Mouse (Mus musculus) hindbrain, embryonic 15.5 days (tissue): Measurements from ENCODE around the gene Magi3. TPM values are rescaled to one million over a fixed set of nuclear protein-coding genes. Genes with fewer than 3 reads are reported as not detected.
A peak's percentile ranks its signal among the peaks of the same experiment; 100 is the strongest.

Experiments used
- ATAC-seq: fragments of 200-750 bp; cut with Nextera tagmentation; 2 replicates; pipeline ENCODE4 v1.8.0; 2017; ENCODE audit warnings: low read depth, moderate number of reproducible peaks, moderate TSS enrichment; ENCODE audit not compliant: low FRiP score
- H3K27ac ChIP-seq: fragments of 300-500 bp; sonication (generic); replicated peaks from 2 replicates; pipeline ENCODE4 v1.5.1; 2015; ENCODE audit warnings: mild to moderate bottlenecking, inconsistent platforms
- H3K27me3 ChIP-seq: fragments of 300-500 bp; sonication (generic); 2 replicates; pipeline ENCODE4 v1.6.1; 2015; ENCODE audit warnings: control low read depth, inconsistent platforms
- H3K36me3 ChIP-seq: fragments of 300-500 bp; sonication (generic); 2 replicates; pipeline ENCODE4 v1.6.1; 2015; ENCODE audit warnings: control low read depth, inconsistent platforms
- H3K4me1 ChIP-seq: fragments of 300-500 bp; sonication (generic); replicated peaks from 2 replicates; pipeline ENCODE4 v1.6.1; 2015; ENCODE audit warnings: control low read depth, inconsistent platforms
- H3K4me2 ChIP-seq: fragments of 300-500 bp; sonication (generic); 2 replicates; pipeline ENCODE4 v1.6.1; 2015; ENCODE audit warnings: moderate library complexity, mild to moderate bottlenecking, inconsistent platforms
- H3K4me3 ChIP-seq: fragments of 300-500 bp; sonication (generic); 2 replicates; pipeline ENCODE4 v1.5.1; 2015; ENCODE audit warnings: mild to moderate bottlenecking, inconsistent platforms
- H3K9ac ChIP-seq: fragments of 300-500 bp; sonication (generic); 2 replicates; pipeline ENCODE4 v1.6.1; 2015; ENCODE audit warnings: inconsistent platforms
- H3K9me3 ChIP-seq: fragments of 300-500 bp; sonication (generic); 2 replicates; pipeline ENCODE4 v1.6.1; 2016; ENCODE audit warnings: control low read depth, inconsistent platforms
- WGBS: fragments of 180-500 bp; shearing (Covaris S2); methylation state at CpG from one replicate; pipeline ENCODE4 v1.1.7; 2015; 5-methylcytosine and 5-hydroxymethylcytosine counted together
- polyA plus RNA-seq: library from polyadenylated mRNA; unstranded; fragments of >200 nt; fragmentation: Nextera tagmentation; extraction: Ambion mirVana; gene quantifications from 2 replicates; pipeline ENCODE4 v1.2.1, GENCODE M21; 2015

The Magi3 gene
- polyA plus RNA-seq, 1 experiment from 2014 or later, result 5.1 TPM

DNA sequence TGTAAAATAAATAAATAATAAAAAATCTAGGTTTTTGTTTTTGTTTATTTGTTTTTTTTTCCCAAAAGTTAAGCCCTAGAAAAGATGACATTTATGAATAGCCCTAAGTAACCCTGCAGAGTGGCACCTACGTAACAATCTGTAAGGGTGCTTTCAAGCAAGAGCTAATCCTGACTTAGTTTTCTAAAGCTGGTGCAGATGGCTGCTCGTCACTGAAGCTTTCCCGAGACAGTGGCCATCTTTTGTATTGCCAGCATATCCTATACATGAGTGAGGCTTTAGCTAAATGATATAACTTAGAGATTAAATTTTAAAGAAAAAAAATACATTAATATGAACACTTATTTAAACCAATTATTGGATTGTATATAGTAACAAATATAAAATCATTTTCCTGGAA lies 202.2 kb downstream of the Magi3 start:
- H3K4me3 ChIP-seq, result no peak overlapping the region
- 79% methylated on average over 3 of the region's 3 CpGs for WGBS
- no peaks in the 10 kb centered on the region for H3K27me3 ChIP-seq
- H3K36me3 ChIP-seq, result peaks cover 49% of the 10 kb centered on the region
- no peak overlapping the region for H3K4me2 ChIP-seq
- no peak for ATAC-seq
- H3K9ac ChIP-seq, result no peak overlapping the region
- no peak overlapping the region for H3K27ac ChIP-seq
- H3K4me1 ChIP-seq, result no peaks in the 10 kb centered on the region
- no peaks in the 10 kb centered on the region for H3K9me3 ChIP-seq

DNA sequence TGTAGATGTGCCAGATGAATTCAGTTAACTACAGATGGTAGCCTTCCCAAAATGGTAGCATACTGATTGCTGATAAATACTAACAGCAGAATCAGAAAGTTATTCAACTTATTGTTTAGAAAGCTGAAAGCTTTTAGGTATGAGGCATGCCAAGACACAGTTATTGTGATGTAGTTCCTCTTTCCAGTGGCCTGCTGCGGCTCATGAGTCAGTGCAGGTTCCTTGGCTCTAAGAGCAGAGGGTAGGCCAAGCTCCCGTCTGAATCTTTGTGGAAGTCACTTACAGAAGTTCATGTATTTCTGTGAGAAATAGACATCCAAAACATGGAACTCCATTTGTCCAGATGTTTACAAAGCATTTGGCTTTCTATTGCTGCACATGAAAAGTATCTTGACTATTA lies 208.2 kb downstream of the Magi3 start:
- WGBS, result 87% methylated on average over 2 of the region's 2 CpGs
- H3K9ac ChIP-seq, result no peak overlapping the region
- no peak for ATAC-seq
- H3K4me3 ChIP-seq, result no peak overlapping the region
- peaks cover 38% of the 10 kb centered on the region for H3K36me3 ChIP-seq
- H3K4me2 ChIP-seq, result no peak overlapping the region
- no peak overlapping the region for H3K27ac ChIP-seq
- 0 out of 2 replicates have a peak, but pooled peaks cover 1% of the 10 kb centered on the region for H3K4me1 ChIP-seq
- H3K27me3 ChIP-seq, result no peaks in the 10 kb centered on the region
- no peaks in the 10 kb centered on the region for H3K9me3 ChIP-seq

DNA sequence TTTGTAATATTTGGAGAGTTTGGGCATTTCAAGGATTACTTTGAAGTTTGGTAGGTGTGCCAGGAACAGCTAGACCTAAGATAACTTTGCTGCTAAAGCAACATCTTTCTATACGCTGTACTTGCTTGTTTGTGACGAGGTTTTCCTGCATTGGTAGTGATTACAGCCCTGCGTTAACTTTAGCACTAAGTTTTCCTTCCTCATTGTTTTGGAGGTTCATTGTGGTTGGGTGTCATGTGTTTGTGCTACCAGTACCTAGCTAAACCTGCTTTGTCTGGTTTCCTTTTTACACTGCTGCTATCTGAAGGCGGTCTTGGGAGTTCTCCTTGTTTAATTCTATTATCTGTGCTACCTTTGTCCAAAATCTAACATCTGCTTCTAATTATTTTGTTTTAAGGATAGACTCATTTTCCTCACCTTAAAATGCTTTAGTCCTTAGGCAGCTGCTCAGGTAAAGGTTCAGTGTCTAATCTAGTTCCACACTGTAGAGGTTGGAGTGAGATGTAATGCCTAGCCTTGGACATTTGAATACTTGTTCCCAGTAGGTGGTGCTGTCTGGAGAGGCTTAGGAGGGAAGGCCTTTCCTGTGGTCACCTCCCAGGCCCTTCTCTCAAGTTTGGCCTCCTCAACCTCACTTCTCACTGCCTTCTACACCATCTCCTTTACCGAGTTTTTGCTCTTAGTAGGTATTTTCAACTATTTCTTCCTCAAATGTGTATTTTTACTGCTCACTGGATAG lies 210.1 kb downstream of the Magi3 start:
- Histone ChIP-seq H3K4me1 (0 out of 2 replicates have a peak, but pooled peaks cover 3% of the 10 kb centered on the region), H3K9ac (no peak overlapping the region), H3K9me3 (no peaks in the 10 kb centered on the region), H3K36me3 (peaks cover 43% of the 10 kb centered on the region), H3K4me3 (no peak overlapping the region), H3K4me2 (no peak overlapping the region), H3K27me3 (no peaks in the 10 kb centered on the region), H3K27ac (no peak overlapping the region)
- ATAC-seq, result no peak
- 94% methylated on average over 5 of the region's 5 CpGs for WGBS

DNA sequence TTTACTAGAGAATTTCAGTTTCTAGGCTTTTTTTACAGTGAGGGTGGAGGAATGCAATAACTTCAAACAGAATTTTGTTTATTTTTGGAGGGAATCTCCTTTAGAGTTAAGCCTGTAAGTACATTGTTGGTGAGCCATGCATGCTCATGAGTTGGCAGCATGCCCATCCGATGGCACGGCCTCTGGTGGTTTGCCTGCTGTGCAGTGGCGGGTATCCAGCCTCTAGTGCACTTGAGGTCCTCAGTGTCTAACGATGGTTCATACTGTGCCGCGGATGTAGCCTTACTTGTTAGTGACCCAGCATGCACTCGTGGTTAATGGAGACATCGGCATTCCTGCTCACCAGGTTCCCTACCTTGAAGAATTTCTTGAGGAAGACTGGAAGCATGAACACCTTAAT lies 212.7 kb downstream of the Magi3 start:
- no peak overlapping the region for H3K9ac ChIP-seq
- no peaks in the 10 kb centered on the region for H3K9me3 ChIP-seq
- 0 out of 2 replicates have a peak, but pooled peaks cover 3% of the 10 kb centered on the region for H3K4me1 ChIP-seq
- WGBS, result 52% methylated on average over 8 of the region's 8 CpGs
- H3K27me3 ChIP-seq, result no peaks in the 10 kb centered on the region
- H3K36me3 ChIP-seq, result peaks cover 39% of the 10 kb centered on the region
- ATAC-seq, result peak; percentile 48; the same call in 1 of the 2 replicates
- H3K4me3 ChIP-seq, result no peak overlapping the region
- no peak overlapping the region for H3K27ac ChIP-seq
- H3K4me2 ChIP-seq, result no peak overlapping the region

DNA sequence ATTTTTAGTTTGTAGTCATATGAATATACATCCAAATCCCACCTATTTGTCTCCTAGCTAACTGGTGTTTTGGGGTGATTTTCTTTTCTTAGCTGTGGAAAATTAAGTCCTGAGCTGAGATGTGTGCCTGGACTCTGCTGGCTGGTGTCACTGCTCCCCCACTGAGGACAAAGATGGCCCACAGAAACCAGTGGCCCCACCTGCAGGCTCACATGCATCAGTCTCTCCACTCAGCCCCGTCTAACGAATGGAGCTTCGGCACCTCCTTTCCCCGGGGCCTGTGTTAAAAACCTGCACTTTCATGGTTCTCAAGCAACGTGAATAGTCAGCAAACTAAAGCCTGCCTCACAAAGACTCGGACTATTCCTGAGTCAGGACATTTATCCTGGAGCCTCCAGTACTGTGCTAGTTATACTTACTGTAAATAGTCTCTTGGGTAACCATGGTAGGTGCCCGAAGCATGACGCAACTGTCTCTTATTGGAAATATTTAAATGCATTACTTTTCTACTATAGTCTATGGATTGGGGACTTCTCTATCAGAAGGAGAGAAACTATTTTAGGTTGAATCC lies 213.2 kb downstream of the Magi3 start:
- 0 out of 2 replicates have a peak, but pooled peaks cover 3% of the 10 kb centered on the region for H3K4me1 ChIP-seq
- no peak overlapping the region for H3K4me3 ChIP-seq
- peaks cover 39% of the 10 kb centered on the region for H3K36me3 ChIP-seq
- H3K27ac ChIP-seq, result no peak overlapping the region
- no peak; the same call in 1 of the 2 replicates for ATAC-seq
- H3K9me3 ChIP-seq, result no peaks in the 10 kb centered on the region
- 68% methylated on average over 8 of the region's 8 CpGs for WGBS
- no peak overlapping the region for H3K4me2 ChIP-seq
- no peaks in the 10 kb centered on the region for H3K27me3 ChIP-seq
- no peak overlapping the region for H3K9ac ChIP-seq

DNA sequence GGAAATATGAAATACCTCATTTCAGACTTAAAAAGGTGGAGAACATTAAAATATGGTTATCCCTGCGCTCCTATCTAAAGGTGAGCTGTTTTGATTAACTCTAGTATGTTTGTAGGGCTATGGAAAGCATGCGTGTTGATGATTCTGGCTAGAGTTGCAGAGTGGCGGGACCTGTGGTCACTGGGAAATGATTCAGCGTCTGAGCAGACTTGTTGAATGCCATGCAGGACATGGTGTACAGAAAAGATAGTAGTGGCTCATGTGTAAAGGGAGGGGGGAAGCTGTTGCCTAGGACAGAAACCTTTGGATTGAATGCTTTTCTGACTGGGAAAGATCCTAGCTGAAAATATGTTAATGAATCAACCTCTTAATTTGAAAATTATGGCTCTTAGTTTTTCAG lies 221.4 kb downstream of the Magi3 start:
- Histone ChIP-seq H3K4me3 (no peak overlapping the region), H3K9me3 (no peaks in the 10 kb centered on the region), H3K36me3 (peaks cover 46% of the 10 kb centered on the region), H3K4me2 (no peak overlapping the region), H3K27ac (no peak overlapping the region), H3K27me3 (no peaks in the 10 kb centered on the region), H3K4me1 (no peaks in the 10 kb centered on the region), H3K9ac (no peak overlapping the region)
- no peak for ATAC-seq
- WGBS, result 90% methylated on average over 4 of the region's 4 CpGs

DNA sequence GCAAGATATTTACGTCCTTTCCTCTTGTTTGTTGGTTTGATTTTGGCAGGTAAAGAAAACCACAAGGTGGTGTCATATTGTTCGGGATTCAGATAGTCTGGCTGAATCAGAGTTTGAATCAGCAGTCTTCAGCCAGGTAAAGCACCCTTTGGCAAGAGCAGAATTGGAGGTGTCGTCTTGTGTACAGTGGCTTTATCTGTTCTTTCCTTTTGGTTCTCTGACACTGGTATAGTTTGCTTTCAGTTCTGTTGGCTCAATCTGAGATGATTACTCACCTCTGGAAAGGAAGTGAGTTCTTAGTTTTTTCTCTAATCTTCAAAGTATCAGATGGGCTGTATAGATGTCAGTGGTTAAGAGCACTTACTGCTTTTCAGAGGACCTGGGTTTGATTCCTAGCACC lies 228.9 kb downstream of the Magi3 start:
- Histone ChIP-seq H3K4me3 (no peak overlapping the region), H3K9me3 (no peaks in the 10 kb centered on the region), H3K27me3 (no peaks in the 10 kb centered on the region), H3K4me2 (no peak overlapping the region), H3K9ac (no peak overlapping the region), H3K27ac (no peak overlapping the region), H3K36me3 (peaks cover 66% of the 10 kb centered on the region), H3K4me1 (no peaks in the 10 kb centered on the region)
- no peak for ATAC-seq
- WGBS, result 95% methylated on average over 3 of the region's 3 CpGs

DNA sequence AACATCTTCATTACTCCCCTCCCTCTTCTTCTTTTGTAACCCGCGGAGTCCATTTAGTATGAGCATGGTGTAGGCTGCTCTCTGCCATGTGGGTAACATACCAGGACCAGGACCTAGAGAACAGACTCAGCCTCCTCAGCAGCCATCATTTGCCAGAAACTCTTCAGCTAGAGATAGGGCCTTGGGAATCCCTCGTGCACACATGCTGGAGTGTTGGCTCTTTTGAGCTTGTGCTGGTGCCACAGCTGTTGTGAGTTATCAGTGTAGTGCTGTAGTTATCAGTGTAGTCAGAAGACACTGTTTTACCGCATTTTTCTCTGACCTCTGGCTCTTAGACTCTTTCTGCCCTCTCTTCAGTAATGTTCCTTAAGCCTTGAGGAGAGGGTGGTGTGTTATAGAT lies 230.8 kb downstream of the Magi3 start:
- Histone ChIP-seq H3K9ac (no peak overlapping the region), H3K4me3 (no peak overlapping the region), H3K36me3 (peaks cover 64% of the 10 kb centered on the region), H3K27me3 (no peaks in the 10 kb centered on the region), H3K9me3 (no peaks in the 10 kb centered on the region), H3K27ac (no peak overlapping the region), H3K4me2 (no peak overlapping the region), H3K4me1 (no peaks in the 10 kb centered on the region)
- ATAC-seq, result no peak
- WGBS, result 93% methylated on average over 4 of the region's 4 CpGs

DNA sequence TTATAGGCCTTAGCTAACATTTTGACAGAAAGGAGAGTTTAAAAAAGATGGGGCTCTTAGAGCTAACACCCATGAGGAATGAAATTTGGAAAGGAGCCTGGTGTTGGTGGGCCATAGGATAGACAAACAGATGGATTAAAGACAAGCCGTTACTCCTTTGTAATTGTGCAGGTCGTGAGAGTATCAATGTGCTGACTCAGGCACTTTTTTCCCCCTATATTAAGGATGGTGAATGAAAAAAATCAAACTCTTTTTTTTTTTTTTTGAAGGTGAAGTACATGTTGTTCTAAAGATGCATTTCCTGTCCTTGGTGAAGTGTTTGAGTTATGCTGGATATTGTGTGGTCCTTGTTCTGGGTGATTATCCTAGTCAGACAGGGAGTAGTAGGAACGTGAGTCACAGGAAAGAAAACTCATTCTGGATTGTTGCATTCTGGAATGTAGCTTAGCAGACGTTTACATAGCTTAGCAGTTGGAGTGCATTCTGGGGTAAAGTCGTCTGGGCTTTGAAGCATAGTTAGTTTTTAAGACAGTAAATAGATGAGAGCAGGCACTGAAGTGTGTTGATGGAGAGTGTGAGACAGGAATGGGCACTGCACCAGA lies 232.2 kb downstream of the Magi3 start:
- 67% methylated on average over 5 of the region's 5 CpGs for WGBS
- Histone ChIP-seq H3K4me2 (no peak overlapping the region), H3K27me3 (no peaks in the 10 kb centered on the region), H3K9ac (no peak overlapping the region), H3K36me3 (peaks cover 70% of the 10 kb centered on the region), H3K4me1 (no peaks in the 10 kb centered on the region), H3K27ac (no peak overlapping the region), H3K9me3 (no peaks in the 10 kb centered on the region), H3K4me3 (no peak overlapping the region)
- no peak for ATAC-seq

DNA sequence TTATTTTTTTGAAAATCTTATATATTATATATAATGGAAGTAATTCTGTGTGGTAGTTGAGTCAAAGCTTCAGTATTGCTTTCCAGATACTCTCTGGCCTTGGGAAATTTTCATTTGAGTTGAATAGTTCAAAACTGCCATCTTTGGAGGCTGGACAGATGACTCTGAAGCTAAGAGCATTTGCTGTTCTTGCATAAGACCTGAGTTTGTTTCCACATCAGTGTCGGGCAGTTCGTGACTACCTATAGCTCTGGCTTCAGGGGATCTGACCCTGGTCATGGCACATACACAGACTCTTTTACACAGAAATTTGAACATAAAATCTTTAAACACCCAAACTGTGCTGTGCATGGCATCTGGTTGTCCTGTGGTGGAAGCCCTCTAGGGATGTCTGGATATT lies 235.0 kb downstream of the Magi3 start:
- no peak overlapping the region for H3K9ac ChIP-seq
- no peak for ATAC-seq
- H3K36me3 ChIP-seq, result peaks cover 52% of the 10 kb centered on the region
- no peak overlapping the region for H3K4me3 ChIP-seq
- no peaks in the 10 kb centered on the region for H3K4me1 ChIP-seq
- no peaks in the 10 kb centered on the region for H3K27me3 ChIP-seq
- no peak overlapping the region for H3K4me2 ChIP-seq
- no peaks in the 10 kb centered on the region for H3K9me3 ChIP-seq
- no peak overlapping the region for H3K27ac ChIP-seq
- WGBS, result 100% methylated on average over 2 of the region's 2 CpGs

DNA sequence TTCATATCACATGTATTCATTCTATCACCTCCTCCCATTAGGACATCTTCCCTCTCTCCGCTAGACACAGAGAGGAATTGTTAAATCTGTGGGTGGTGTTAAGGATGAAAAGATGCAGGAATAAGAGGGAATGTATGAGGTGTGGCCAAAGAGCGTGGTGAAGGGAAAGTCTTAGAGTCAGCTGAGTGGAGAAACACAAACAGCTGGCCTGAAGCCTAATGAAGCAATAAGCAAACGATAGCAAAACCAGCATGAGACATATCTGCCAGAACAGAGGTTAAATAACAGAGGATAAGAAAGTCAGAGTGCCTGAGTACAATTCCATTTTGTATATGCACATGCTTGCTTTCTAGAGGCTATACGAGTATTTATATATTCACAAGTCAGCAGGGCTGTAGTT lies 235.6 kb downstream of the Magi3 start:
- 76% methylated on average over 4 of the region's 4 CpGs for WGBS
- ATAC-seq, result no peak
- H3K4me2 ChIP-seq, result no peak overlapping the region
- no peaks in the 10 kb centered on the region for H3K27me3 ChIP-seq
- H3K36me3 ChIP-seq, result peaks cover 46% of the 10 kb centered on the region
- no peak overlapping the region for H3K4me3 ChIP-seq
- no peaks in the 10 kb centered on the region for H3K9me3 ChIP-seq
- H3K4me1 ChIP-seq, result no peaks in the 10 kb centered on the region
- no peak overlapping the region for H3K27ac ChIP-seq
- H3K9ac ChIP-seq, result no peak overlapping the region

DNA sequence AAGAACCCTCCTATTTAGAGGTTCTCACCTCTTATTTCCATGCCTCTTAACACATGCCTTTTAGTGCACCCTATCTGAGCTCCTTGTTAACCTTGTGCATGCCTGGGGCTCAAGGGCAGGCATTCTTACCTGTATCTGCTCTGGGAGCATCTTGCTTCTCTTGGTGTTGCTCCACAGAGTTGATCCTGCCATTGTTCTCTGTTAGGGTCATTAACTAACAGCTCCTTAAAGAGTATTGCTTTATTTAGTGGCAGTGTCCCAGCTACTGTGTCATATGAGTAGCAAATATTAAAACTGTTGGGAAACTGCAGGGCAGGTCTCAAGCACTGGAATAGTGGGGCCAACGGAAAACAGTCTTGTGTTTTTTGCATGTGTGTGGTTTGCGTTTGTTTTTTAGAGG lies 249.0 kb downstream of the Magi3 start:
- Histone ChIP-seq H3K27ac (no peak overlapping the region), H3K36me3 (peaks cover 13% of the 10 kb centered on the region), H3K4me3 (no peak overlapping the region), H3K4me2 (no peak overlapping the region), H3K4me1 (peaks cover 21% of the 10 kb centered on the region), H3K9ac (no peak overlapping the region), H3K27me3 (no peaks in the 10 kb centered on the region), H3K9me3 (no peaks in the 10 kb centered on the region)
- WGBS, result 99% methylated on average over 2 of the region's 2 CpGs
- no peak for ATAC-seq
